Mouse (Mus musculus) erythroblast, adult 5-6 weeks (primary cell): Measurements from ENCODE around the gene Med23. TPM values are rescaled to one million over a fixed set of nuclear protein-coding genes. Genes with fewer than 3 reads are reported as not detected.

ENCODE experiments used
- ATAC-seq: replicated peaks from 2 replicates; pipeline ENCODE4 v1.8.0; 2016; ENCODE audit warnings: moderate number of reproducible peaks, mild to moderate bottlenecking, moderate TSS enrichment, inconsistent platforms; ENCODE audit not compliant: poor library complexity, low FRiP score, severe bottlenecking
- total RNA-seq, 2 experiments: library from RNA; stranded (forward) in 1 of 2; stranded (reverse) in 1 of 2; fragments of 150-400 nt in 1 of 2; fragments of 200-764, 138-1000 nt in 1 of 2; gene quantifications; 2 replicates each; pipeline versions ENCODE4 v1.2.3 to v1.2.4; 2015 to 2017; ENCODE audit warnings: low replicate concordance in 2 of 2

Med23 gene
- total RNA-seq (2015; ENCODE audit: low replicate concordance), result 5.2 and 7.9 TPM in 2 replicates
- total RNA-seq (2017; ENCODE audit: low replicate concordance), result 9.1 and 12.2 TPM in 2 replicates

DNA sequence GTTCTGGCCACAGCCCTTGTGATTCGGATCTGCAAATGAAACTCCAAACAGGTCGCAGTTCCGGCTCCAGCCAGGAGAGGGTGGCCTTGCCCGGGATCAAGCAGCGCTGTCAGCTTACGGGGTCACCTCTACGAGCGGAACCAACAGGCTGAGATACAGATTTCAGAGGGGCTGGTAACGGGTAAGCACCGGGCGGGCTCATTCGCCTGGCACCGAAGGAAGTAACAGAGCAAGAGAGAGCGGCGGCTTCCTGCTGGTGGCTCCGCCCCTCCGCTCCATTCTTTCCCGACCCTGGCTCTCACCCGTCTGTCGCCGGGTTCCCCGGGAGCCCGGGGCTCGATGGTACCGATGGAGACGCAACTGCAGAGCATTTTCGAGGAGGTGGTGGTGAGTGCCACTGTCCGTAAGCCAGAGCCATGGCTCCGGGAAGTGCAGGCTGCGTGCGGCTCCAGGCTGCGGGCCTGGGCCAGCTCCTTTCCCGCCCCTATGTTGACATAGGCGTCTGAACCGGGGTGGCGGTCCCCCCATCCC is at the start of gene Med23:
Gene Med23 (plus strand): TSS at position 227 of the 531 bp plus-strand sequence.
- peak; percentile 100 for ATAC-seq

DNA sequence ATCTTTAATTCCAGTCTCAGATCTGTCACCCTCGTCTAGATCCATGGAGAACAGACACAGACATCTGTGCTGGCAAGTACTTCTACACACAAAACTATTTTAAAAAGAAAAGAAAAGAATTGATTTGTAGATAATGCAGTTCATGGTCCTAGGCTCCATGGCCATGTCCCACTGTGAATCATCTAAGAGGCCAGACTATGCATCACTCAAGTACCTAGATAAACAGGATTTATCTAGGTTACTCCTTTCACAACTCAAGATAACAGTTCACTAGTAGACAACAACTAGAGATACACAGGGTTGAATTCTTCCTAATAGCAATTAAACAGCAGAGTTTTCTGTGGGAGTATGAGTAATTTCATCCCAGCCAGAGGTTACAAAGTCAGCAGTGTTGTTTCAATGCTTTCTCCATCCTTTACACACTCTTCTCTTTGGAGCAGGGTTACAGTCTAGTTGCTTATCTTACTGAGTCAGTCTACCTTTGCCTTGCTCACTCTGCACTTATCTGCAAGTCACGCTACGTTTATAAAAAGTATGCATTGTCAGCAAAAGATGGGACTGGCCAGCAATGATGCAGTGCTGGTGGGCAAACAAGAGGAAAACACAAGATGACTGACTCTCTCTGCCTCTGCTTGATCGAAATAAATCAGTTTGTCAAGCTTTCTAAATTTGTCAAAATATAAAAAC is 47.7 kb upstream of the Med23 start:
- ATAC-seq, result peak; percentile 68

DNA sequence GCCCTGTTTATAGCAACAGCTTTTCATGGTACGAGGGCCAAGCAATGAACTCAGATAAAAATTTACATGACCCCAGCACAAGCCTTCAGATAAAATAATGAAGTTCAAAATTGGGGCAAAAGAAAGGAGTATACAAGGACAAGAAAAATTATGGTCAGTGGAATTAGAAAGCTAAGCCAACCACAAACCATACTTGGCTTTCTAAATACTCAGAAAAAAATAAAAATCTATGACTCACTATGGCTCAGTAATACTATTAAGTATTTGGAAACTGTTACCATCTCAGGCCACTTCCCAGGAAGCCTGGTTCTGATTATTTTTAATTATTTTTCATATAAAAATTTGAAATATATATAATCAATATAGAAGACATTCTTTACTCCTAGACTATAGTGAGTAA is 46.9 kb upstream of the Med23 start:
- 0 out of 2 replicates have a peak, but pooled peaks have one; percentile 1 for ATAC-seq

DNA sequence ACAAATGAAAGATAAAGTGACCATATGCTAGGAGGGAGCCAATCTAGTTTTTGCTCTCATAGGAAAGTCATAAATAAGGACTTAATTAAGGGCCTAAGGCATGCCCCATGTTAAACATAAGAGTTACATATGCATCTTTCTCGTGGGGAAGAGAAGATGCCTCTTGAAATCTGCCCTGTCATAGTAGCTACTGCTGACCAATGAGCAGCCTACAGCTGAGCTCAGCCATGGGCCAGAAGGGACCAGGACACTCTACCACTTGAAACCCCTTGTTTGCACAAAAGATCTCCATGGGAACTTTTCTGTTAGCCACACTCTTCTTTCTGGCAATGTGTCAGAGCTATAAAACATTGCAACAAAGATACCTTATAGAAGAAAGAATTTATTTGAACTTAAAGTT is 46.5 kb upstream of the Med23 start:
- peak; percentile 82 for ATAC-seq

DNA sequence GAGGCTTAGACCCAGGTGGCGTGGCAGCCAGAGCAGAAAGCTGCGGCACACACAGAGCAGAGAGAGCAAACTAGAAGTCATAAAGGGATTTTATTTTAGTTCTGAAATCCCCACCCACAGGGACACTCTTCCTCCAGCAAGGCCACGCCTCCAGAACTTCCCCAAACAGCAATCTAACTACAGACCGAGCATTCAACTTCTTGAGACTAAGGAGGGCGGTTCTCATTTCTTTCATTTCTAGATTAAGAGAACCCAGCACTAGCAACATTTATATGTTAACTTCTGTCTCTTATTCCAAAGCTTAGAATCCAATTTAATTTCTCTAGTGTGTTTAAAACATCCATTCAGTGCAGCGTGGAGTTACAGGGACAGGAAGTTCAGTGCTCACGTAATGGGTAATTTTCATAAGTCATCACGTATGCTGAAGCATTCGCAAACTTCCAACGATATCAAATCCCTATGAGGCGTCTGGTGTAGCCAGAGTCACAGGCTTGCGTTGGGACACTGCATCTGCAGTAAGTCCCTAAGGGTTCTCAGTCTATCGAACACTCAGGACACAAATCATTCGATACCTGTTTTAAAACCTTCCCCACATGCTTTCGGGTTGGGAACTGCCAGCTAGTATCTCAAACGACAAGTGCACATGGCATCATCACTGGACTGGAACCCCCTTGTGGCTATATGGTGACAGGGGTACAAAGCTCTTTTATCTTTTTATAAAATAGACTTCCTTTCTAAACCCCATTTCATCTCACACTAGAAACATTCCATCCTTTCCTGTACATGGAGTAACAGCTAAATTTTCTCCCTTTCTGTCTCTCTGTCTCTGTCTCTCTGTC is 45.9 kb upstream of the Med23 start:
- peak; percentile 80 for ATAC-seq

DNA sequence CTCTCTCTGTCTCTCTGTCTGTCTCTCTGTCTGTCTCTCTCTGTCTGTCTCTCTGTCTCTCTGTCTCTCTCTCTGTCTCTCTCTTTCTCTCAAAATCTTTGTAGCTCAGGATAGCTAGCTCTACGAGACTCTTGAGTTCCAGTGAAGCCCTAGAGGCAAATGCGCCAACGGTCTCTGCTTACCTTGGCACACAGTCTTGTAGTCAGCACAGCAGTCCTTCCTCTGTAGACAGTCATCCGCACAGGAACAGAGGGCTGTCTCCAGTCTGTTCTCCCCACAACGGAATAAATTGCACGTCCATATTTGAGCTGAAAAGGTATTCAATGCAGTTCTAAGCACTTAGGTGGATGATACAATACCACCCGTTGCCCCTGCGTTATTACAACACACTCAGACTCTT is 45.2 kb upstream of the Med23 start:
- no peak for ATAC-seq

DNA sequence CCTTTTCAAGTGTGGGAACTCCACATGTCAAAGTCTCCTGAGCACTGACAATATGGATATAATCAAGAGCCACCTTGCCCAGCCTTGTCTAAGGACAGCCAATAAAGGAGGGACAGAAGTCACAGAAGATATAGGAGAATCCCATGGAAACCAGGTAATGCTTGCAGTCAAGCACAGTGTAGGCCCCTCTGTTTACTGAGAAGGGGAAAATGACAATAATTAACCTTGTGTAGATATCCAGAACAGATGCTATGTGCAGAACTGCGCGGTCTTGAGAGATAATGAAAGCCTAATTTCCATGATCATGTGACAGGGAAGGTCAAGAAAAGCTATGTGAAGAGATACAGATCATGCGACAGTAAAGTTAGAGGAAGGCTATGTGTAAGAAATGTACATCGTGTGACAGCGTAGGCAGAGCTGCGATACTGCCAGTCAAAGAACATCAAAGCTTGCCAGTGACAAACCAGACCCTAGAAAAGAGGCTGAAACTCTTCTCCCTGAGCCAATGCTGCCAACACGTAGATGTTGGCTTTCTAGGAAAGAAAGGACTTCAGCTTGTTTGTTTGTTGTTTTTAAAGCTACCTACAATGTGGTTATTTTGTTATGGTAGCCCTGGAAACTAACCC is 44.2 kb upstream of the Med23 start:
- no peak for ATAC-seq

DNA sequence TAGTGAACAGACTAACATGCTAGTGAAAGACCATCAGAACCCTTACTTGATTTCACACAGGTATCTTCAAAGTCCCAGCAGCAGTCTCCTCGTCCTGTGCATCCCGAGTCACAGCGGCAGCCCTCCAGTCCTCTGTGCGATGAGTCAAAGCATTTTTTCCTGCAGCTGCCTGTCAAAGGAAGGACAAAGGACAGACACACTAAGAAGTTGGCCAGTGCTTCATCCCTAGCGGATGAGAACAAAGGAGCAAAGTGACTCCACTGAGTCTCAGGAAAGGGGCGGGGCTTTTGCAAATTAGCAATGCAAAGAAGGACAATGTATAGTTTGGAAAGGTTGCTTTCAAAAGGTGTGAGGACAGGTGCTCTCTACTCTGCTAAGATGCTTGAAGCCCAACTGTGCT is 43.7 kb upstream of the Med23 start:
- ATAC-seq, result no peak

DNA sequence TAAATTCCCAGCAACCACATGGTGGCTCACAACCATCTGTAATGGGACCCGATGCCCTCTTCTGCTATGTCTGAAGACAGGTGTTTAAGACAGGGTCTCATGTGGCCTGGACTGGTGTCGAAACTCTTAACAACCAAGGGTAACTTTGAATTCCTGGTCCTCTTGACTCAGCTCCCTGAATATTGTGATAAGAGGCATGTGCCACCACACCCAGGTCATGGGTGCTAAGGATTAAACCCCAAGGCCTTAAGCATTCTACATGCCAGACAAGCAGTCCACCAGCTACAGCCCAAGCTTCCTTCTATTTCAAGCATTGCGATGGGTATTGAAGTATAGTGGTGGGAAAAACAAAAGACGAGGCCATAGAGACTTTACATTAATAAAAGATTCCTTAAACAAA is 41.6 kb upstream of the Med23 start:
- ATAC-seq, result peak; percentile 84

DNA sequence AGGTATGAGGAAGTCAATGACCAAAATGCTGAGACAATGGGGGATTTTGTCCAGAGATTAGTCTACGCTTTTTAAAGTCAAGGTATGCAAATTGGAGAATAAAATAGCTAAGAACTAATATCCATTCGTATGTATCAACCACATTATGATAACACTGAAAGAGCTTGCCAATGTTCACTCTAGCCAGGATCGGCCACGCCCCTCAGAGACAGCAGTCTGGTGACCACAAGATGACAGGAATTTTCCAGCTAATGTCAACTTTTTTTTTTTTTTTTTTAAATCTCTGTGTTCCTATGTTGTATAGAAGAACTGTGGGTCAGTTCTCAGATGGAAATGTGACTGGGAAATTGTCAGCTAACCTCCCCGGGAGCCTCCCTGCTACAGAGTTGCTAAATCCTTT is 39.3 kb upstream of the Med23 start:
- ATAC-seq, result peak; percentile 72

DNA sequence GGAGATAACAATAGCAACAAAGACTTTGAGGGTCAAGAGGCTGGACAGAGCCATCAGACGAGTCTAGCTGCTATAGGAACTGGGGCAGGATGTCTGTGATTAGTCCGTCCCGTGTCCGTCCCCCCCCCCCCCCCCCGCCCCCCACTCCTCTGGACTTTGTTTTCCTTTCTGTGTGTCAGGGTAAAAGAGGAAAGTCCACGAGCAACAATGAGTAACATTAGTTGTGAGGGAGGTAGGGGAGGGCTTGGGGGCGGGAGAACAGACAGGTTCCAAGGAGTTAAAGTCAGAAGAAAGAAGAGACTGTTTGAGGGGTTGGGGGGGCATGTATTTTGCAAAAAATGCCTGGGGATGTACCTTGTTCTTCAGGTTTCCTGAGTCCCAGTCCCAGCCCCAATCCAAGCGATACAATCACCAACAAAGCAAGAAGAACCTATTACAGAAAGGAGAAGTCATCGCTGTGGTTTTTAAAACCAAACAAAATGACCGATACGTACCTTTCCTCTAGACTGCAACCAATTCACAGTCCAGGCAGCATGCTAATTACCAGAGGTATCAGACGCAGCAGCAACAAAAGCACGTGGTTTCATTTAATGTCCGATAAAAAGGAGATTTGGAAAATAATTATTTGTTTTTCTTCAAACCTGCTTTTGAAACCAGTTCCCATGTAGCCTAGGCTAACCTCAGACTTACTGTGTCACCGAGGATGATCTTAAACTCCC is 38.2 kb upstream of the Med23 start:
- ATAC-seq, result no peak

DNA sequence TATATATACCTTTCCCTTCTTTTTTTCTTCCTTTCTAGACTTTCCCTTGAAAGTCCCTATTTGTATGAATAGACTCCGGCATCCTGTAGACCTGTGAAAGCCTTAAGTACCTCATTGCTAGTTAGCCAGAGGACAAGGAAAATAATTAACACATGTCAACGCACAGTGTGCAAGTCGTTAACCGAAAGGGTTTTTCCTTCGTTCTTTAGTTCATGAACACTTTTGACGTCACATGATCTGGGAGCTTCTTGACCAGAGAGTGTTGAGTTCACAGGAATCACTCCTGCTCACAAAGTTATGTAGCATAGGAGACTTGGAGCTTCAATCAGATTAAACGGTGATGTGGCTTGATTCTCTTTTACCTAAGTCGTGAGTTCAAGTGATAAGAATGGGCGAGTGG is 37.5 kb upstream of the Med23 start:
- no peak for ATAC-seq

DNA sequence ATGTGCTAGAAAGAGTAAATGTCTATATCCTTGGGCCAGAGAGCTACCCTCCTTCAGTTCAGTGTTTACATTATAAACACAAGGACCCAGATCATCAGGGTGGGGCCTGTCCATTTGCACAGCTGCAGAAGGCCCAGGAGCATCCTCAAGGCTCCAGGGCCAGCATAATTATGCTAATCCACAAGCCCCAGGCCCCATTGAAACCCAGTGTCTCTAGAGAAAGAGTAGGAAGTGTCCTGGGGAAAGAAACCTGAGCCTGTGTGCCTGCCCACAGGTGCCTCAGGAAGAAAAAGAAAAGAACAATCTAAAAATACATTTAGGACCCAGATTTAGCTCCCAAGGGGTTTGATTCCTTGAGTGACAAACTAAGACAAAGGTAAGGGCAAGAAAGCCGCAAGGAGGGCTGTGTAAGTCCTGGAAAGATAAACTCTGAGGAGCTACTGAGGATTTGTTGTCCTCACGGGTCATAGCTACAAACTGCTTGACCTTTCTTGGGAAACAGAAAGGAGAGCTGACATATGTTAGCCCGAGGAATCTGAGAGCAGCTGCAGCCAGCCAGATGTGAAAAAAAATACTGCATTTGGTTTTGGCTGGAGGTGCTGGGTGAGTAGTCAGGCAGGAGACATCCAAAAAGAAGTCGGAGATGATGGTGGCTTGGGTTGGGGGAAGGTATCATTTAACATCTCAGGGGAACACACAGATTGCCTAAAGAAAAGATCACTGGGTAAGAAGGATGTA is 35.0 kb upstream of the Med23 start:
- ATAC-seq, result no peak

DNA sequence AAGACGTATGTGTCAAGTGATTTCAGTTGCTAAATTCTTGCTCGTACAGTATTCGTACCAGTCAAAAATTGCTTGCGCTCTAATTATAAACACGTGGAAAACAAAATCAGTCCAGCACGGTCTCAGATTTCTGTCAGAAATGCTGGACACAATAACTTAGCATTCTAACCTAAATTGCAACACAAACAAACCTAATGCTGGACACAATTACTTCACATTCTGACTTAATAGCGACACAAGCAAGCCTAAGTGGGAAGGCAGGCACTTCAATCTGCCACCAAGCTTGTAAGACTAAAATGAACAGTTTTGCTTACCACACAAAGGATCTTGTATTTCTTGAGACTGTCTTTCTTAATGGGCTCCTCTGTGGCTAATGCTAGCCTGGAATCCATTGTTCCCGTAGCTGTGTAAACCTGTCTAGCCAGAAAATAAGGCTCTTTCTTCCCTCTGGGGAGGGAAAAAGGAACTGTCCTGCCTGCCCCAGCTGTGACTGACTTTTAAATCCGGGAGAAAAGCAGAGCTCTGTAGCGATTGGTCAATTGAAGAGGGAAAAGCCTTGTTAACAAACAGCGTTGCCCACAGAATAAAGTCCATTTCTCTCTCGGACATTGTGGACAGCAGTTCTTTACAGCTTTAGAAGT is 34.0 kb upstream of the Med23 start:
- no peak for ATAC-seq

DNA sequence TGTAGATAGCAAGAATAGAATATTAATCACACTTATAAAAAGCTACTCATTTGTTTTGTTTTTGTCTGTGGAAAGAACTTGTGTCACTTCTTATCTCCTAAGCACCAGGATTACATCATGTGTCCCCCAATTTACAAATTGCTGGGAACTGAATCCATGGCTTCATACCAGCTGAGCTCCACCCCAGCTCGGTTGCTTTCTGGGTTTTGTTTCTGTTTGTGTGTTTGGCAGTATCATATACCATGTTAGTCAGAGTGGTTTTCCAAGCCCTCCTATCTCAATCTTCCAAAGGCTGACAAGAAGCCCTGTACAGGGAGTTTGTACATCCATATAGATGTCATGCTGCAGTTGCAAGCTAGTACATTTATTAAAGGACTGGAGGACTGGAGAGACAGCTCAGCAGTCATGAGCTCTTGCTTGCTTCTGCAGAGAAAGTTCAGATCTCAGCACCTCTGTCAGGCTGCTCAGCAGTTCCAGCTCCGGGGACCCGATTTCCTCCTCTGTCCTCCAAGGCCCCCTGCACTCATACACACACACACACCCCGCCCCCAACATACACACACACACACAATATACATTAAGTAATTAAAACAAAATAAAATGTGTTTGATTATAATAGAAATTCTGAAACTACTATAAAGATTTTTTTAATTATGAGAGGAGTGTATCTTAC is 33.3 kb upstream of the Med23 start:
- no peak for ATAC-seq

DNA sequence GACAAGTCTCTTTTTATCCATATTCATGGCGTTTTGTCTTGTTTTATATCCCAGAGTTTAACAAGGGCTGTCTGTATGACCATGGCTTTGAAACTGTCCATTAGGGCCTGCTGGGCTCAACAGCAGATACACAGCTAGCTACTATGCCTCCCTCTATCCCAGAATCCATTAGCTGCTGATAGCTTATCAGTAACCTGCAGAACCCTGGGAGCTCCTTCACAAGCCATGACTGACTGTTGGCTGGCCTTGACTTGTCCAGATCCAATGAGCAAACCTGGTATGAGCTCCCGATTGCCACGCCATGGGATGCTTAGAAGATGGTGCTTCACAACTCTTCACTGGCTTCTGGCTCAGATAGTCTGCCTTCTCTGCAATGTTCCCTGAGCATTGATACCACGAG is 29.0 kb upstream of the Med23 start:
- peak; percentile 46; the same call in 1 of the 2 replicates for ATAC-seq

DNA sequence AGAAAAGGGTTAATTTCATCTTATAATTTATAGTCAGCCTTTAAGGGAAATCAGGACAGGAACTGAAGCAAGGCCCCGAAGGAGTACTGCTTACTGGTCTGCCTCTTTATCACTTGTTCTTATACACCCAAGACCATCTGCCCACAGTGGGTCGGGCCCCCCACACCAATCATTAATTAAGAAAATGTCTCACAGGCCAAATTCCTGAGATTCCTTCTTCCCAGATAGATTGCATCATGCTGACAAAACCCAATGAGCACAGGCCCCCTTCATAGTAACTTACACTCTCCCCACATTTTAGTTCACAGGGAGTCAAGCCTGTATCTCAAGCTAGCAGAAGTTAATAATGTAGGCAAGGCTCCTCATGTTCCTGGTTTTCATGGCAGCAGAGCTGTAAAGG is 27.8 kb upstream of the Med23 start:
- no peak for ATAC-seq

DNA sequence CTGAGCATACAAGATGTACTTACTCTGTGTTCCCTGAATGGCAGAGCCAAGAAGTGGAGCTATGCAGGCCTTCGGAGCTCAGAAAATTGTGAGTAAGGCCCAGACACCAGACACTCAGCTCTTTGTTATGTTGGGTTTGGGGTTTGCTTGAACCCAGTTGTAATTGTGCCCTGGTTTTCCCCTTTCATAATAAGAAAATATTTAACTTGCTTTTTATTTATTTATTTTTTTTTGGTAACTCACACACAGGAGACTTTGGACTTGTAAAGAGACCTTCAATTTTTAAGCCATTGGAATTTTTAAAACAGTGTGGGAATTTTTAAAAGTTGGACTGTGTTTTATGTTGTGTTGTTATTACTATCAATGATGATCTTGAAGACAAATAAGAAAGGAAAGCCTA is 27.1 kb upstream of the Med23 start, which contains the start of gene Enpp3:
Gene Enpp3 (minus strand): TSS at position 148 of the 400 bp plus-strand sequence.
- ATAC-seq, result no peak
